Mouse (Mus musculus) olfactory bulb, adult 2 months (tissue): ENCODE data around the gene Ugcg.

ENCODE experiments used
- CTCF ChIP-seq: fragments of 200-500 bp; IDR thresholded peaks from 2 replicates; pipeline ENCODE4 v1.5.1; 2012; ENCODE audit warnings: low read depth, mild to moderate bottlenecking, low read length, moderate library complexity; ENCODE audit not compliant: insufficient read depth
- POLR2A ChIP-seq: fragments of 200-500 bp; IDR thresholded peaks from 2 replicates; pipeline ENCODE4 v1.6.1; 2012; ENCODE audit warnings: mild to moderate bottlenecking, low read depth, low read length, moderate library complexity; ENCODE audit not compliant: insufficient read depth

- no peak for TF ChIP-seq POLR2A
- no peak for TF ChIP-seq CTCF
Observed at GRCm38 (mm10) chr4:59199805-59200204, 10.7 kb downstream of the Ugcg start.
